Mouse (Mus musculus) spleen, adult 10 weeks (tissue): Measurements from ENCODE around the gene Vmn1r221. TPM values are rescaled to one million over a fixed set of nuclear protein-coding genes. Genes with fewer than 3 reads are reported as not detected.

Experiments used
- polyA plus RNA-seq: library from polyadenylated mRNA; stranded (reverse); fragments of 350-450 nt; fragmentation: Illumina TruSeq; extraction: RNeasy Lipid Tissue Mini Kit (QIAGEN cat#74804); gene quantifications from one replicate; pipeline ENCODE4 v1.2.3, GENCODE M21; 2015; ENCODE audit warnings: low replicate concordance; ENCODE audit not compliant: insufficient read depth

Vmn1r221 gene
- not detected for polyA plus RNA-seq

DNA sequence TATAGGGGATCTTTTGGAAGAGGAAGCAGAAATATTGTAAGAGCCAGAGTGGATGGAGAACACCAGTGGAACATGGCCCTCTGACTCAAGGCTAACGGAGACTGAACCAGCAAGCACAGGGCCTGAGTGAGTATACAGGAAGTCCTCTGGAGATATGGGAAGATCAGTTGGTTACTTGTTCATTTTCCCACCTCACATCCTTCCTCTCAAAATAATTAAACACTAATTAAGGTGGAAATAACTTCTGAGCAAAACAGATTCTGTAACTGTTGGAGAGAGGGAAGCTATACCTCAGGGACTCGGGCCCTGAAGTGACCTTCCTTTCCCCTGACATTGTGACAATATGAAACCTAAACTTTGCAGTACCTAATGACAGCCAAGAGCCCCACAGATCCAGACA, at the start of gene Vmn1r221:
Vmn1r221 (plus strand) TSS at position 301 of the 400 bp plus-strand sequence.

DNA sequence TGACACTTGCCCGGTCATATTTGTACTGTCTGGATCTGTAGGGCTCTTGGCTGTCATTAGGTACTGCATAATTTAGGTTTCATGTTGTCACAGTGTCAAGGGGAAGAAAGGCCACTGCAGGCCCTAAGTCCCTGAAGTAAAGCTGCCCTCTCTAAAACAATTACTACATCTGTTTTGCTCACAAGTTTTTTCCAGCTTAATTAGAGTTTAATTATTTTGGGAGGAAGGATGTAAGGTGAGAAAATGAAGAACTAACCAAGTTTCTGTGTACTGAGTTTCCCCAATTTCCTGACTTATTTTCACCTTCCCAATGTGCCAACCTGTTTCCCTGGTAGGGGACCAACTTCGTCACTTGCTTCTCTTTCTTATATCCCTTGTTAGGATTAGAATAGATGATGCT, 26.1 kb upstream of the Vmn1r221 start, which contains the start of gene Vmn1r220:
Vmn1r220 (minus strand) TSS at position 101 of the 400 bp plus-strand sequence.

DNA sequence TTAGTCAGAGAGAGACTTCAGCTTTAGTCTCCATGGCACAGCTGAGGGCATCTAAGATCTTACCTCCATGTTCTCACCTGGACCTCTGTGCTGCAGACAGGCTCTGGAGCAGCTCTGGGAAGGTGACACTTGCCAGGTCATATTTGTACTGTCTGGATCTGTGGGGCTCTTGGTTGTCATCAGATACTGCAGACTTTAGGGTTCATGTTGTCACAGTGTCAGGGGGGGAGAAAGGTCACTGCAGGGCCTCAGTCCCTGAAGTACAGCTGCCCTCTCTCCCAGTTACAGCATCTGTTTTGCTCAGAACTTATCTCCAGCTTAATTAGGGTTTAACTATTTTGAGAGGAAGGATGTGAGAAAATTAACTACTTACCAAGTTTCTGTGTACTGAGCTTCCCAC, 21.9 kb downstream of the Vmn1r221 start, which contains the start of gene Vmn1r222:
Vmn1r222 (minus strand) TSS at position 101 of the 400 bp plus-strand sequence.

DNA sequence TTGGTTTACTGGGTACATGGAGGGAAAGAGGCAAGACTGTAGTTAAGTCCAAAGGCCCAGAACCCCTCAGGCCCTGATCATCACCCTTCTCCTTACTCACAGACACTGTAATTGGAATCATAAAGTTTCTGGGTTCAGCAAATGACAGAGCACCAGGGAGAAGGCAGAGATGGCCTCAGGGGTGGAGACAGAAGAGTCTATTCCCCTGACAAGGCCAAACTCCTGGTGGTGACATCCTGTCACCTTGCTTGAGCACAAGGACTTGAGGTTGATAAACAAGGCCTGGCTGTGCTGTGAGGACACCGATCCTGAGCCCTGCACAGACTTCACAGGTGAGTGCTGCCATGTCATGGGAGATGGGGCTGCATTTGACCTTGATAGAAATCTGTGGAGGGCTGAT, 32.9 kb downstream of the Vmn1r221 start, which contains the start of gene Vmn1r223:
Vmn1r223 (plus strand) TSS at position 301 of the 400 bp plus-strand sequence.

Other genes starting within 250 kb of the Vmn1r221 start
- not detected for gene Vmn1r213, start 206.5 kb upstream of the Vmn1r221 start, polyA plus RNA-seq
- not detected for gene Vmn1r214, start 183.7 kb upstream of the Vmn1r221 start, polyA plus RNA-seq
- gene Vmn1r215, start 146.1 kb upstream of the Vmn1r221 start, polyA plus RNA-seq: not detected
- gene Vmn1r217, start 95.9 kb upstream of the Vmn1r221 start, polyA plus RNA-seq: not detected
- gene Vmn1r218, start 81.0 kb upstream of the Vmn1r221 start, polyA plus RNA-seq: not detected
- gene Vmn1r219, start 54.8 kb upstream of the Vmn1r221 start, polyA plus RNA-seq: not detected
- gene Vmn1r220, start 26.2 kb upstream of the Vmn1r221 start, polyA plus RNA-seq: not detected
- not detected for gene Vmn1r222, start 21.8 kb downstream of the Vmn1r221 start, polyA plus RNA-seq
- not detected for gene Vmn1r223, start 33.0 kb downstream of the Vmn1r221 start, polyA plus RNA-seq
- 40.2 TPM for gene Zfp322a, start 155.1 kb downstream of the Vmn1r221 start, polyA plus RNA-seq
- 3.6 TPM for gene Abt1, start 209.7 kb downstream of the Vmn1r221 start, polyA plus RNA-seq